Mouse (Mus musculus): ENCODE results near the gene Slc17a5. TPM values are rescaled to one million over a fixed set of nuclear protein-coding genes. Genes with fewer than 3 reads are reported as not detected.
A peak's percentile ranks its signal among the peaks of the same experiment; 100 is the strongest.
"Not testable (repeated sequence)": the region's sequence is repeated elsewhere in the genome, so short reads cannot be mapped to it uniquely, and the experiment has no call there.

The Slc17a5 gene
- polyA plus RNA-seq, 1 experiment from 2014 or later = 22.7 TPM

- peaks cover 4% of the 10 kb centered on the region; the same call in 1 of the 2 replicates for H3K4me1 ChIP-seq
- no peak overlapping the region for H3K4me3 ChIP-seq
- no peak overlapping the region for H3K27ac ChIP-seq
- H3K27me3 ChIP-seq = no peaks in the 10 kb centered on the region
- H3K4me2 ChIP-seq = no peak overlapping the region
- no peak for ATAC-seq (ENCODE audit: insufficient number of reproducible peaks, insufficient read depth, low FRiP score, low TSS enrichment, low read depth)
- no peaks in the 10 kb centered on the region for H3K36me3 ChIP-seq
- no peak overlapping the region for H3K9ac ChIP-seq
- 86% methylated on average over 7 of the region's 7 CpGs for WGBS
- no peaks in the 10 kb centered on the region for H3K9me3 ChIP-seq
Measured at GRCm38 (mm10) chr9:78493171-78493570, 94.7 kb downstream of the Slc17a5 start.

GRCm38 (mm10) chr9:78492254-78492653 lies 95.6 kb downstream of the Slc17a5 start:
- Histone ChIP-seq H3K36me3 (no peaks in the 10 kb centered on the region), H3K4me1 (peaks cover 4% of the 10 kb centered on the region; the same call in 1 of the 2 replicates), H3K4me3 (no peak overlapping the region), H3K27me3 (no peaks in the 10 kb centered on the region), H3K9me3 (no peaks in the 10 kb centered on the region), H3K9ac (no peak overlapping the region), H3K27ac (no peak overlapping the region), H3K4me2 (no peak overlapping the region)
- ATAC-seq (ENCODE audit: insufficient number of reproducible peaks, insufficient read depth, low FRiP score, low TSS enrichment, low read depth) = no peak
- WGBS = 88% methylated on average over 3 of the region's 3 CpGs

DNA sequence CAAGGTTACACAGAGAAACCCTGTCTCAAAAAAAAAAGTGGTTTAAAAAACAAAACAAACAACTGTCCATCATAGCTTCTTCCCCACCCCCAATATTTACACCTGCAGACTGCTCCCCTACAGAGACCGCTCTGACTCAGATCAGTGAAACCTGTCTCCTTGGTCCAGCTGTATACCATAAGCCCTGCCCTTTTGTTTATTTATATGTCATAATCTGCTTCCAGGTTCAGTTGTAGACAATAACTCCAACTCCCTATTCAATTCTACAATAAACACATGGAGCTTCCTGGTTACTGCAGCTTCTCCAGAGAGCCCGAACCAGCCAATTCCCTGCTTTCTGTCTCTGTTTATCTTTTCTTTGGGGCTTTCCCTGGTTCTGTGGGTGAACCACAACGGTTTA lies 96.7 kb downstream of the Slc17a5 start:
- Histone ChIP-seq H3K27me3 (no peaks in the 10 kb centered on the region), H3K4me2 (no peak overlapping the region), H3K4me3 (no peak overlapping the region), H3K4me1 (peaks cover 4% of the 10 kb centered on the region; the same call in 1 of the 2 replicates), H3K36me3 (no peaks in the 10 kb centered on the region), H3K9me3 (no peaks in the 10 kb centered on the region), H3K27ac (no peak overlapping the region), H3K9ac (no peak overlapping the region)
- WGBS = 77% methylated on average over 3 of the region's 3 CpGs
- ATAC-seq (ENCODE audit: insufficient number of reproducible peaks, insufficient read depth, low FRiP score, low TSS enrichment, low read depth) = no peak

- no peak; the same call in 1 of the 2 replicates for ATAC-seq (ENCODE audit: insufficient number of reproducible peaks, insufficient read depth, low FRiP score, low TSS enrichment, low read depth)
- H3K4me3 ChIP-seq = peak within 1 kb of the TSS; percentile 46
- no peaks in the 10 kb centered on the region for H3K27me3 ChIP-seq
- 2% methylated on average over 17 of the region's 20 CpGs for WGBS
- peak within 1 kb of the TSS; percentile 67 for H3K4me2 ChIP-seq
- H3K9ac ChIP-seq = peak within 1 kb of the TSS; percentile 67
- peaks cover 4% of the 10 kb centered on the region; the same call in 1 of the 2 replicates for H3K4me1 ChIP-seq
- H3K9me3 ChIP-seq = no peaks in the 10 kb centered on the region
- peak within 1 kb of the TSS; percentile 24; the same call in 1 of the 2 replicates for H3K27ac ChIP-seq
- H3K36me3 ChIP-seq = no peaks in the 10 kb centered on the region
Measured at GRCm38 (mm10) chr9:78488890-78489420, 98.9 kb downstream of the Slc17a5 start, which contains the start of gene Eef1a1. TSS of gene Eef1a1 (minus strand) at chr9:78489151.

DNA sequence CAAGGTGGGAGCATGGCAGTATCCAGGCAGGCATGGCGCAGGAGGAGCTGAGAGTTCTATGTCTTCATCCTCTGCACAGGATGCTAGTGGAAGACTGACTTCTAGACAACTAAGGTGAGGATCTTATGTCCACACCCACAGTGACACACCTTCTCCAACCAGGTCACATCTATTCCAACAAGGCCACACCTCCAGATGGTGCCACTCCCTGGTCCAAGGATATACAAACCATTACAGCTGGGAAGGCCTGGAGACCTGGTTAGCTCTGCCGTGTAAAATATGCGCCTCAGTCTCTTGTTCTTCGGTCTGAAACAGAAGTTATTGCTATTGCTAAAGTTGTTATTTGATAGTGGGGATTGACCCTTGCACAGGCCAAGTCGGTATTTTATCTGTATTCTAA lies 99.8 kb downstream of the Slc17a5 start:
- H3K36me3 ChIP-seq; H3K27me3 ChIP-seq; H3K4me3 ChIP-seq; H3K4me1 ChIP-seq; H3K27ac ChIP-seq; H3K9ac ChIP-seq; H3K9me3 ChIP-seq; H3K4me2 ChIP-seq; ATAC-seq (ENCODE audit: insufficient number of reproducible peaks, insufficient read depth, low FRiP score, low TSS enrichment, low read depth): not testable (repeated sequence)
- 93% methylated on average over 5 of the region's 5 CpGs for WGBS

Other genes with a start within 250 kb of the Slc17a5 start
- 1.3 and 1.6 TPM in 2 replicates for gene Gsta2, start 232.3 kb downstream of the Slc17a5 start, polyA plus RNA-seq (2015; fragmentation: Nextera tagmentation; extraction: Ambion mirVana)
- 0.60 and 0.62 TPM in 2 replicates for gene Dppa5a, start 219.9 kb downstream of the Slc17a5 start, polyA plus RNA-seq (2015; fragmentation: Nextera tagmentation; extraction: Ambion mirVana)
- 2.8 and 3.7 TPM in 2 replicates for gene Ooep, start 209.3 kb downstream of the Slc17a5 start, polyA plus RNA-seq (2015; fragmentation: Nextera tagmentation; extraction: Ambion mirVana)
- 0.24 and 0.45 TPM in 2 replicates for gene Ddx43, start 192.3 kb downstream of the Slc17a5 start, polyA plus RNA-seq (2015; fragmentation: Nextera tagmentation; extraction: Ambion mirVana)
- gene Cgas, start 144.8 kb downstream of the Slc17a5 start, polyA plus RNA-seq (2015; fragmentation: Nextera tagmentation; extraction: Ambion mirVana) = 1.7 and 2.3 TPM in 2 replicates
- 22.4 and 23.9 TPM in 2 replicates for gene Mto1, start 139.8 kb downstream of the Slc17a5 start, polyA plus RNA-seq (2015; fragmentation: Nextera tagmentation; extraction: Ambion mirVana)
- 0.41 and 0.80 TPM in 2 replicates for gene Gm17324, start 139.3 kb downstream of the Slc17a5 start, polyA plus RNA-seq (2015; fragmentation: Nextera tagmentation; extraction: Ambion mirVana)
- 5,425 and 5,472 TPM in 2 replicates for gene Eef1a1, start 98.9 kb downstream of the Slc17a5 start, polyA plus RNA-seq (2015; fragmentation: Nextera tagmentation; extraction: Ambion mirVana)
- 13.1 and 14.0 TPM in 2 replicates for gene Cd109, start 27.5 kb upstream of the Slc17a5 start, polyA plus RNA-seq (2015; fragmentation: Nextera tagmentation; extraction: Ambion mirVana)

All from embryonic facial prominence, embryonic 13.5 days (tissue).